Mouse (Mus musculus): ENCODE data around the gene Sdccag8.

- TF ChIP-seq POLR2A (IDR thresholded peaks at IDR 0.05; ENCODE audit: extremely low read depth, insufficient read depth, low read length) = no peak
- TF ChIP-seq CTCF (IDR thresholded peaks at IDR 0.05; ENCODE audit: extremely low read depth, insufficient read depth, low read length) = no peak
Measured at GRCm38 (mm10) chr1:176812491-176813291, 1.8 kb upstream of the Sdccag8 start.

All from cortical plate, adult 2 months (tissue).